Mouse (Mus musculus): ENCODE measurements around the gene Mid1. TPM values are rescaled to one million over a fixed set of nuclear protein-coding genes. Genes with fewer than 3 reads are reported as not detected.

Mid1 gene
- polyA plus RNA-seq, 1 experiment from 2014 or later, result 8.6 TPM

- peak overlapping the region; percentile 19 for H3K4me3 ChIP-seq
- H3K27ac ChIP-seq, result peak overlapping the region; percentile 76
- peaks cover 4% of the 10 kb centered on the region; the same call in 1 of the 2 replicates for H3K4me1 ChIP-seq
- peak overlapping the region; percentile 42 for H3K4me2 ChIP-seq
- H3K36me3 ChIP-seq (replicated peaks), result no peaks in the 10 kb centered on the region
- ATAC-seq (replicated peaks), result peak; percentile 59; the same call in 1 of the 2 replicates
- no peaks in the 10 kb centered on the region for H3K9me3 ChIP-seq
- H3K27me3 ChIP-seq (replicated peaks), result no peaks in the 10 kb centered on the region
- H3K9ac ChIP-seq, result peak overlapping the region; percentile 16; the same call in 1 of the 2 replicates
- 22% methylated on average over 7 of the region's 7 CpGs for WGBS
Observed at GRCm38 (mm10) chrX:169827720-169828119, 142.7 kb downstream of the Mid1 start.

- peaks cover 4% of the 10 kb centered on the region; the same call in 1 of the 2 replicates for H3K4me1 ChIP-seq
- ATAC-seq (replicated peaks), result peak; percentile 33; the same call in 1 of the 2 replicates
- peak overlapping the region; percentile 76 for H3K27ac ChIP-seq
- H3K27me3 ChIP-seq (replicated peaks), result no peaks in the 10 kb centered on the region
- peak overlapping the region; percentile 16; the same call in 1 of the 2 replicates for H3K9ac ChIP-seq
- H3K9me3 ChIP-seq, result no peaks in the 10 kb centered on the region
- H3K36me3 ChIP-seq (replicated peaks), result no peaks in the 10 kb centered on the region
- H3K4me2 ChIP-seq, result peak overlapping the region; percentile 42
- H3K4me3 ChIP-seq, result peak overlapping the region; percentile 19
- 22% methylated on average over 5 of the region's 5 CpGs for WGBS
Observed at GRCm38 (mm10) chrX:169828136-169828535, 143.1 kb downstream of the Mid1 start.

DNA sequence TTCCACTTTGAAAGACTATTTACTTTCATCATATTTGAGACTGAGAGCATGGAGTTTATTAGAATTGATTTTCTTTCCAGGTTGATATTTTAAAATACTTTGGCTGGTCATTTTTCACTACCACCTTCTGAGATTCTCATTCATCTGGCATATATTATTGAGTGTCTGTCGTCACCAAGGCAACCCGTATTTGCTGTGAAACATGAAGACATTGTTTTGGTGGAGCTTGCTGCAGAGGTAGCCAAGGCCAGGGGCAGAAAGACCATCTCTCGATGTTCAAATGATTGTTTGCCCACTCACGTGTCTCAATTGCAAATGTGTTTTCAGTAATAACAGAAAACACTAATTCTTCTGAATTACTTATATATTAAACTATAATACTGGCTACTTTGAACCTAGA lies 145.1 kb downstream of the Mid1 start:
- H3K4me1 ChIP-seq, result peaks cover 4% of the 10 kb centered on the region; the same call in 1 of the 2 replicates
- peak overlapping the region; percentile 22; the same call in 1 of the 2 replicates for H3K4me2 ChIP-seq
- ATAC-seq (replicated peaks), result no peak
- no peaks in the 10 kb centered on the region for H3K27me3 ChIP-seq (replicated peaks)
- H3K36me3 ChIP-seq (replicated peaks), result no peaks in the 10 kb centered on the region
- no peak overlapping the region for H3K27ac ChIP-seq
- WGBS, result 20% methylated on average over 4 of the region's 4 CpGs
- H3K9me3 ChIP-seq, result no peaks in the 10 kb centered on the region
- H3K9ac ChIP-seq, result no peak overlapping the region
- no peak overlapping the region for H3K4me3 ChIP-seq

DNA sequence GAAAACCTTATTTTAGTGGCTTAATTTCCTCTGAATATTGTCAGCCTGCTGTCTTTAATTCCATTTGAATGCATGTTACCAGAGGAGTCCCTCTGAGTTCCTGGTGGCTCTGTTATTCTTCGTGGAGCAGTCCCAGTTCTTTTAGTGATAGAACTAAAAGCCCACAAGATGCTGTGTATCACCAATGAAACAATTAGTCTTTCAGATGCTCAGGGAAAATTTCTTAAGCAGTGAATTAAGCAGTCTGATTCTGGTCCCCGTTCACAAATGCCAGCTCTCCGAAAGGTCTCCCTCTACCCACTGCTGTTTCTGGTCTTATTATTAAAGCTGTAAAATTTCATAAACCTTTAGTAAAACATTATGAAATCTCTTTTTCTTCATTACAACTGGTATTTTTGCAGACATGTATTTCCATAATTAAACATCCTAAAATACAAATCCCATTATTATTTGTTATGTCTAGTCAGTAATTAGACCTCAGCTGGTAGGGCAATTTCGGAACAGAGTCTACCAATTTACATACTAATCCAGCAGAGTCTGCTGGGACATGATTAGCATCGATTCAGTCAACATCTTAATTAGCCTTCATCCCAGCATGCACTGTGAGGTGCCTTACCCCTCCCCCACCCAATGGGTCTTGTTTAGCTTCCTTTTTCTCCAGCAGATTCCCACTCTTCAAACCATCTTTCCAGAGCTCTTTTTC lies 153.1 kb downstream of the Mid1 start:
- 0 out of 2 replicates have a peak overlapping the region, but pooled peaks have one; percentile 7 for H3K27ac ChIP-seq
- no peaks in the 10 kb centered on the region for H3K36me3 ChIP-seq (replicated peaks)

DNA sequence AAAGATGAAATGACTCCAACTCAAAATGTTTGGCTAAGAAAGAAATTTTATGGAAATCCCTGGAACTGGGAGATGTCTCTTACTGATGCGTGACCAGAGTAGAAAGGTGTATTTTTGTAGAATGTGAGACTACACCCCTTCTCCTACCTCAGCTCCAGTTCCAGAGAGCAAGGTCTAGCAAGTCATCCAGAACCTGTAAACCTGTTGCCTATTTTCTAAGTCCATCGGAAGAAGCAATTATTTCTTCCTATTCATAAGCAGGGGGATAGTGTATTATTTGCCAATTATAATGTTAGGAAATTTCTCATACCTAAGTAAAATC lies 153.6 kb downstream of the Mid1 start:
- no peak overlapping the region for H3K4me2 ChIP-seq
- no peaks in the 10 kb centered on the region for H3K27me3 ChIP-seq (replicated peaks)
- no peak overlapping the region for H3K9ac ChIP-seq
- 76% methylated on average over 2 of the region's 2 CpGs for WGBS
- no peak overlapping the region for H3K27ac ChIP-seq
- H3K4me3 ChIP-seq, result no peak overlapping the region
- H3K4me1 ChIP-seq, result no peaks in the 10 kb centered on the region
- H3K36me3 ChIP-seq (replicated peaks), result no peaks in the 10 kb centered on the region
- ATAC-seq (replicated peaks), result no peak
- H3K9me3 ChIP-seq, result no peaks in the 10 kb centered on the region

More for the DNA sequence above, 153.1 kb downstream of the Mid1 start:
- Histone ChIP-seq H3K27me3 (replicated peaks) (no peaks in the 10 kb centered on the region), H3K9me3 (no peaks in the 10 kb centered on the region), H3K4me2 (no peak overlapping the region), H3K4me1 (no peaks in the 10 kb centered on the region), H3K4me3 (no peak overlapping the region), H3K9ac (no peak overlapping the region)
- peak; percentile 82 for ATAC-seq (replicated peaks)
- 26% methylated on average over 5 of the region's 5 CpGs for WGBS

- no peak overlapping the region for H3K9ac ChIP-seq
- no peaks in the 10 kb centered on the region; the same call in 1 of the 2 replicates for H3K4me1 ChIP-seq
- no peaks in the 10 kb centered on the region for H3K36me3 ChIP-seq (replicated peaks)
- H3K9me3 ChIP-seq, result no peaks in the 10 kb centered on the region
- 40% methylated on average over 1 of the region's 1 CpGs for WGBS
- H3K27ac ChIP-seq, result no peak overlapping the region
- no peaks in the 10 kb centered on the region for H3K27me3 ChIP-seq (replicated peaks)
- H3K4me3 ChIP-seq, result no peak overlapping the region
- no peak overlapping the region for H3K4me2 ChIP-seq
- ATAC-seq (replicated peaks), result no peak
Observed at GRCm38 (mm10) chrX:169843267-169843666, 158.3 kb downstream of the Mid1 start.

- Histone ChIP-seq H3K4me1 (no peaks in the 10 kb centered on the region; the same call in 1 of the 2 replicates), H3K4me3 (no peak overlapping the region), H3K36me3 (replicated peaks) (no peaks in the 10 kb centered on the region), H3K9ac (no peak overlapping the region), H3K9me3 (no peaks in the 10 kb centered on the region), H3K27me3 (replicated peaks) (no peaks in the 10 kb centered on the region), H3K27ac (no peak overlapping the region), H3K4me2 (no peak overlapping the region)
- ATAC-seq (replicated peaks), result no peak; the same call in 1 of the 2 replicates
- 15% methylated on average over 5 of the region's 5 CpGs for WGBS
Observed at GRCm38 (mm10) chrX:169844150-169844772, 159.3 kb downstream of the Mid1 start.

- Histone ChIP-seq H3K36me3 (replicated peaks) (no peaks in the 10 kb centered on the region), H3K4me1 (no peaks in the 10 kb centered on the region; the same call in 1 of the 2 replicates), H3K4me3 (no peak overlapping the region), H3K9ac (no peak overlapping the region), H3K27me3 (replicated peaks) (no peaks in the 10 kb centered on the region), H3K27ac (no peak overlapping the region), H3K4me2 (no peak overlapping the region), H3K9me3 (no peaks in the 10 kb centered on the region)
- no peak for ATAC-seq (replicated peaks)
- 19% methylated on average over 3 of the region's 3 CpGs for WGBS
Observed at GRCm38 (mm10) chrX:169846187-169846586, 161.2 kb downstream of the Mid1 start.

- ATAC-seq (replicated peaks), result no peak
- H3K4me1 ChIP-seq, result no peaks in the 10 kb centered on the region
- no peak overlapping the region for H3K4me2 ChIP-seq
- no peak overlapping the region for H3K9ac ChIP-seq
- H3K36me3 ChIP-seq (replicated peaks), result no peaks in the 10 kb centered on the region
- no peak overlapping the region for H3K4me3 ChIP-seq
- H3K9me3 ChIP-seq, result no peaks in the 10 kb centered on the region
- no peaks in the 10 kb centered on the region for H3K27me3 ChIP-seq (replicated peaks)
- no peak overlapping the region for H3K27ac ChIP-seq
- WGBS, result 67% methylated on average over 2 of the region's 2 CpGs
Observed at GRCm38 (mm10) chrX:169861194-169861720, 176.3 kb downstream of the Mid1 start.

DNA sequence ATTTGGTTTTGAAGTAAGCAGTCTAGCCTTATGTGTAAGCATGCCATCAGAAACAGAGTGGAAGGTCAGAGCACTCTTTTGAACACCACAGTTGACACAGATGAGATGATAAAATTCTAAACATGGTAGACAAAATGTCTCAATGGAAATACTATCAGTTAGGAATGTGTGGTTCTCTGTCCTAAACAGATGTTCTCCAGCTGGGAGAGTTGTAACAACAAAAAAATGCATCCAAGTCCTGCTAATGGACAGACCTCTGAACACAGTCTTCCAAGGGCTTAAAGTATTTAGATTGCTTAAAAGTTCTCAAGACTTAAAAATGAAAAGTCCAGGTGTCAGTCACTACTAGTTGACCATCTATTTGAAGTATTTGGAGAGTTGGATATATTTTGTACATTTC lies 177.4 kb downstream of the Mid1 start:
- no peaks in the 10 kb centered on the region for H3K4me1 ChIP-seq
- ATAC-seq (replicated peaks), result no peak

DNA sequence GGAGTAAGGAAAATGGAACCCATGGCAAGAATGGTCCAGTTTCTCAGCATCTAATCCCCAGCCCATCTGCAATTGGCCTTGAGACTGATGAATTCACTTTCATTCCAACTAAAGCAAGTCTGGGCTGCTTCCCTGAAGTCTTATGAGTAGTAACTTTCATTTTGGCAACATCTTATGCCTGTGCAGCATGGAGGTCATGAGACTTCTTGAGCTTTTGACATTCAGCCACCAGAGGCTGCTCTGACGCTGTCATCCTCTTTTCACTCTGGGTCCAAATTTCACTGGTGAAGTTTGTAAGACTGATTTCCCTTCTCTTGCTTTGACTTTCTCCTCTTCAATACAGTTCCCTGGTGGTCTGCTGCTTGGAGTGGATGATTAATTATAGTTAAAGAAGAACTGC lies 177.8 kb downstream of the Mid1 start:
- Histone ChIP-seq H3K27me3 (replicated peaks) (no peaks in the 10 kb centered on the region), H3K4me2 (no peak overlapping the region), H3K4me3 (no peak overlapping the region), H3K9me3 (no peaks in the 10 kb centered on the region), H3K27ac (no peak overlapping the region), H3K9ac (no peak overlapping the region), H3K4me1 (no peaks in the 10 kb centered on the region), H3K36me3 (replicated peaks) (no peaks in the 10 kb centered on the region)
- WGBS, result 57% methylated on average over 1 of the region's 1 CpGs
- ATAC-seq (replicated peaks), result no peak

More for the DNA sequence above, 177.4 kb downstream of the Mid1 start:
- Histone ChIP-seq H3K27ac (no peak overlapping the region), H3K9ac (no peak overlapping the region), H3K27me3 (replicated peaks) (no peaks in the 10 kb centered on the region), H3K9me3 (no peaks in the 10 kb centered on the region), H3K4me3 (no peak overlapping the region), H3K36me3 (replicated peaks) (no peaks in the 10 kb centered on the region), H3K4me2 (no peak overlapping the region)

GRCm38 (mm10) chrX:169863841-169864240 lies 178.8 kb downstream of the Mid1 start:
- Histone ChIP-seq H3K9me3 (no peaks in the 10 kb centered on the region), H3K4me2 (no peak overlapping the region), H3K27ac (no peak overlapping the region), H3K36me3 (replicated peaks) (no peaks in the 10 kb centered on the region), H3K4me1 (no peaks in the 10 kb centered on the region), H3K4me3 (no peak overlapping the region), H3K27me3 (replicated peaks) (no peaks in the 10 kb centered on the region), H3K9ac (no peak overlapping the region)
- no peak for ATAC-seq (replicated peaks)
- 73% methylated on average over 1 of the region's 1 CpGs for WGBS

Measured in midbrain, embryonic 15.5 days (tissue).